Mouse (Mus musculus) gastrocnemius, adult 8-10 months (tissue): ENCODE measurements around the gene Kat14. TPM values are rescaled to one million over a fixed set of nuclear protein-coding genes. Genes with fewer than 3 reads are reported as not detected.

Source experiments
- DNase-seq, 2 experiments: peaks; one replicate each; pipeline ENCODE4 v3.0.0; 2022; ENCODE audit warnings: low spot score in 2 of 2
- total RNA-seq, 4 experiments: library from RNA; stranded (reverse); gene quantifications; 2 replicates each; pipeline ENCODE4 v1.2.4; 2022

The Kat14 gene
- total RNA-seq, 4 experiments from 2014 or later, result 19.3 to 28.7 (median 23.0) TPM

DNA sequence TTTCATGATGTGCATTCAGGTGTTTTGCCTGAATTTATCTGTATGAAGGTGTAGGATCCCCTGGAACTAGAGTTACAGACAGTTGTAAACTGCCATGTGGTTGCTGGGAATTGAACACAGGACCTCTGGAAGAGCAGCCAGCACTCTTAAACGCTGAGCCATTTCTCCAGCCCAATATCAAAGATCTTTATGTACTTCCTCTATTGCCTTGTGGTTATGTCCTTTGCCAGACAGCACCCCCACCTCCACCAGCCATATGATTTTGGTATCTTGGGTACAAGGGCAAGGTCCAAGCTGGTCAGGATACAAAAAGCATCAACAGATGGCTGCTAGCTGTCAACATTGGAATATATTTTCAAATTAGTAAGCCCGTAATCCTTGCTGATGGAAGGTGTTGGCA lies 81.6 kb downstream of the Kat14 start:
- no peak for DNase-seq

GRCm38 (mm10) chr2:144452364-144453008 lies 83.7 kb downstream of the Kat14 start:
- DNase-seq, result peak; percentile 52 to 53

Other genes with a start within 250 kb of the Kat14 start
- 10 to 100 TPM; 11.8 to 13.8 (median 13.1) TPM for gene Mgme1, start 98.3 kb upstream of the Kat14 start, total RNA-seq
- gene Snx5, start 98.1 kb upstream of the Kat14 start, total RNA-seq, result 10 to 100 TPM; 57.8 to 66.5 (median 58.9) TPM
- not detected for gene Ovol2, start 36.8 kb upstream of the Kat14 start, total RNA-seq
- 1 to 10 TPM; 2.1 to 8.4 (median 5.7) TPM for gene Pet117, start within 50 bp of the Kat14 start, total RNA-seq
- gene Dzank1, start 158.4 kb downstream of the Kat14 start, total RNA-seq, result under 1 TPM; 0.29 to 0.73 (median 0.35) TPM
- gene Polr3f, start 158.7 kb downstream of the Kat14 start, total RNA-seq, result 10 to 100 TPM in 2 of 4 experiments, 1 to 10 TPM in 2; 7.4 to 10.5 (median 9.1) TPM
- 1 to 10 TPM; 3.9 to 7.2 (median 5.0) TPM for gene Rbbp9, start 181.9 kb downstream of the Kat14 start, total RNA-seq
- 10 to 100 TPM in 3 of 4 experiments, 1 to 10 TPM in 1; 10.0 to 15.2 (median 11.8) TPM for gene Sec23b, start 187.2 kb downstream of the Kat14 start, total RNA-seq
- 100 to 1,000 TPM in 2 of 4 experiments, 10 to 100 TPM in 2; 94.1 to 102 (median 99.2) TPM for gene Smim26, start 225.1 kb downstream of the Kat14 start, total RNA-seq
- 10 to 100 TPM; 13.1 to 16.1 (median 15.2) TPM for gene Dtd1, start 230.9 kb downstream of the Kat14 start, total RNA-seq